Mouse (Mus musculus) liver, adult 10 weeks (tissue): ENCODE measurements around the gene Tmem35b. TPM values are rescaled to one million over a fixed set of nuclear protein-coding genes. Genes with fewer than 3 reads are reported as not detected.

Experiments used
- polyA plus RNA-seq: library from polyadenylated mRNA; stranded (reverse); fragments of 350-450 nt; fragmentation: Illumina TruSeq; extraction: RNeasy Lipid Tissue Mini Kit (QIAGEN cat#74804); gene quantifications from one replicate; pipeline ENCODE4 v1.2.3, GENCODE M21; 2014; ENCODE audit warnings: low read depth, low replicate concordance

The Tmem35b gene
- polyA plus RNA-seq, result 14.3 TPM

GRCm38 (mm10) chr4:127123391-127123790 is at the start of gene Tmem35b:
Tmem35b (plus strand) TSS chr4:127123691.

GRCm38 (mm10) chr4:127076875-127077548 is 46.5 kb upstream of the Tmem35b start, which contains the start of gene Zmym6:
Zmym6 (plus strand) TSS chr4:127077383.

DNA sequence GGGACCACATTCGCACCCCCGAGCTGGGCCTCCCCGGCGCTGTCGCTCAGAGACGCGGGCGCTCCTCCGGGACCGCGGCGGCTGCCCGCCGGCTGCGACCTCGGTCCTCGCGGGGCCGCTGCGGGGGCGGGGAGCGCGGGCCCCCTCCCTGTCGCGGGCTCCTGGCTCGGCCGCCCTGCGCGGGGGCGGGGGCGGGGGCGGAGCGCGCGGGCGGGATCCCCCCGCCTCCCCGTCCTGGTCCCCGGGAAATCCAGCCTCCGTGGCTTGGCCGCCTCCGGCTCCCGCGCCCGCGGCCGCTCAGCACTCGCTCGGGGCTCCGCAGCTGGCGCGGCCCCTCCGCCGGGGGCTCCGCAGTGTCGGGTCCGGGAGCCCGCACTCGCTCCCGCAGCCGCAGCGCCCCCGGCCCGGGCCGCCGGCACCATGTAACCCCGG is 45.4 kb downstream of the Tmem35b start, which contains the start of gene Dlgap3:
Gene Dlgap3 (plus strand): TSS at position 291 of the 432 bp plus-strand sequence.

Other genes with a start within 250 kb of the Tmem35b start
- gene Zmym4, start 155.6 kb upstream of the Tmem35b start, polyA plus RNA-seq, result 8.5 TPM
- 102 TPM for gene Sfpq, start 102.4 kb upstream of the Tmem35b start, polyA plus RNA-seq
- 3.9 TPM for gene Zmym1, start 62.5 kb upstream of the Tmem35b start, polyA plus RNA-seq
- 11.8 TPM for gene Zmym6, start 46.3 kb upstream of the Tmem35b start, polyA plus RNA-seq
- not detected for gene Dlgap3, start 45.5 kb downstream of the Tmem35b start, polyA plus RNA-seq
- 2.4 TPM for gene Smim12, start 120.1 kb downstream of the Tmem35b start, polyA plus RNA-seq
- 0.24 TPM for gene Gja4, start 190.3 kb downstream of the Tmem35b start, polyA plus RNA-seq
- gene Gjb3, start 207.2 kb downstream of the Tmem35b start, polyA plus RNA-seq, result not detected
- not detected for gene Gjb4, start 230.4 kb downstream of the Tmem35b start, polyA plus RNA-seq
- gene Gjb5, start 234.5 kb downstream of the Tmem35b start, polyA plus RNA-seq, result not detected